8 mouse cellular contexts compared by ENCODE assay signal in the genomic region with DNA sequence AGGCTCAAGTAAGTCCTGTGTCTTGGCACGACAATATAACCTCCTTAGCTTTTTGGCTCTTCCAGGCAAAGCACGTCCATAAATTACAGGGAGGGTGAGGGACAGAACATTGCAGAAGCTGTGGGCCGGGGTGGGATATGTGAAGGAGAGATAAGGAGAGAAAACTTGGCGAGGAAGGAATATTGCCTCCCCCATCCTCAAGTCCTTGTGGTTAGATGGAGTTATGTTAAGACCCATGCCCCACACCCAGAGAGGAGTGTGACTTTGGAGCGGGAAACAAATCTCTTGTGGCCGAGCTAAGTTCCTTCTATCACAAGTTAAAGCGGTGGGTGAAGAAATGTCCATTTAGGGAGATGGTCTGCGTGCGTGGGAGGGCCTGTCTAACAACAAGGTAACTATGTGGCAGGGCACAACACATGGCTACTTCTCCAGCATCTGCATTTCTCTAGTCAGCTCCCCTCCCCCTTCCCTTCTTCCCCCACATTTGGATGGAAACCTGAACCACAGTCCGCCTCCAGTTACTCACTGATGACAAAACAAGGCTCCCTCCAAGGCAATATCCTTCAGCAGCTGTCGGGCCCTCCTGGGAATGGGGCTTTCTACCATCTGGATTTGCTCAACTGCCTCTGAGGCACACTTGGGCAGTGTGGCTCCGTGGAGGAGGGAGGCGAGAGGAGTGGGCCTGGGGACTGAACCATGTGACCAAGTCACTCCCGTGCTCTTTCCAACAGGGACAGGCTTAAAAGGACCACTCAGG. TPM values are rescaled to one million over a fixed set of nuclear protein-coding genes. Genes with fewer than 3 reads are reported as not detected.
DNase-seq lines count a peak whose midpoint lies in the region; ATAC-seq lines count a peak whose summit lies in the region.

No protein-coding gene starts in this region.

- H3K9me3 ChIP-seq in midbrain, embryonic 16.5 days (replicated peaks; ENCODE audit: control insufficient read depth, low read length, poor library complexity, severe bottlenecking) = no peaks in the 10 kb centered on the region
- H3K9me3 ChIP-seq in midbrain, embryonic 15.5 days = no peaks in the 10 kb centered on the region
- H3K9me3 ChIP-seq in forebrain, embryonic 11.5 days (ENCODE audit: control insufficient read depth, low read length) = no peaks in the 10 kb centered on the region

- H3K4me3 ChIP-seq in midbrain, embryonic 16.5 days (ENCODE audit: low read depth, low read length) = no peak overlapping the region
- H3K4me3 ChIP-seq in midbrain, embryonic 15.5 days = no peak overlapping the region
- no peak overlapping the region for H3K4me3 ChIP-seq in forebrain, embryonic 11.5 days (ENCODE audit: low read depth, low read length)

- WGBS in midbrain, embryonic 16.5 days = 77% methylated on average over 14 of the region's 14 CpGs
- WGBS in midbrain, embryonic 15.5 days = 75% methylated on average over 14 of the region's 14 CpGs
- WGBS in forebrain, embryonic 11.5 days = 71% methylated on average over 14 of the region's 14 CpGs

- intact Hi-C loops in left cerebral cortex, postnatal 4 days (cut with DNase I) = no loop called here

- H3K4me1 ChIP-seq in midbrain, embryonic 16.5 days (ENCODE audit: control insufficient read depth, insufficient read depth, low read length) = no peaks in the 10 kb centered on the region
- H3K4me1 ChIP-seq in midbrain, embryonic 15.5 days = no peaks in the 10 kb centered on the region
- no peaks in the 10 kb centered on the region for H3K4me1 ChIP-seq in forebrain, embryonic 11.5 days (replicated peaks; ENCODE audit: control insufficient read depth, insufficient read depth, low read length)

- H3K27ac ChIP-seq in midbrain, embryonic 16.5 days (ENCODE audit: low read length) = no peak overlapping the region
- H3K27ac ChIP-seq in midbrain, embryonic 15.5 days = no peak overlapping the region
- H3K27ac ChIP-seq in forebrain, embryonic 11.5 days (ENCODE audit: low read depth, low read length) = no peak overlapping the region

- DNase-seq in gastrocnemius, postnatal 25 days = peak; percentile 85
- DNase-seq in kidney, postnatal 25 days = peak; percentile 7 to 44
- peak; percentile 81 for DNase-seq in skeletal muscle tissue, adult 2 months (ENCODE audit: low read depth, low spot score)
- no peak for DNase-seq in left cerebral cortex, postnatal 4 days
- no peak for DNase-seq in forebrain, embryonic 11.5 days (ENCODE audit: low spot score)
- no peak for DNase-seq in thymus, postnatal 0 days (ENCODE audit: low spot score)

- no peak overlapping the region for H3K4me2 ChIP-seq in midbrain, embryonic 16.5 days (ENCODE audit: low read length)
- H3K4me2 ChIP-seq in midbrain, embryonic 15.5 days = no peak overlapping the region
- H3K4me2 ChIP-seq in forebrain, embryonic 11.5 days (ENCODE audit: low read depth, low read length, severe bottlenecking) = no peak overlapping the region

- no peak overlapping the region for H3K9ac ChIP-seq in midbrain, embryonic 16.5 days (ENCODE audit: low read depth, low read length)
- H3K9ac ChIP-seq in midbrain, embryonic 15.5 days = no peak overlapping the region
- no peak overlapping the region for H3K9ac ChIP-seq in forebrain, embryonic 11.5 days (ENCODE audit: low read length)

- no peaks in the 10 kb centered on the region for H3K36me3 ChIP-seq in midbrain, embryonic 16.5 days (ENCODE audit: control insufficient read depth, insufficient read depth, low read length)
- H3K36me3 ChIP-seq in midbrain, embryonic 15.5 days (replicated peaks) = no peaks in the 10 kb centered on the region
- H3K36me3 ChIP-seq in forebrain, embryonic 11.5 days (ENCODE audit: control insufficient read depth, insufficient read depth, low read length) = no peaks in the 10 kb centered on the region

- ATAC-seq in midbrain, embryonic 16.5 days = 0 out of 2 replicates have a peak, but pooled peaks have one; percentile 25
- ATAC-seq in midbrain, embryonic 15.5 days (replicated peaks) = no peak; the same call in 1 of the 2 replicates
- ATAC-seq in forebrain, embryonic 11.5 days (replicated peaks; ENCODE audit: low FRiP score) = no peak

- H3K27me3 ChIP-seq in midbrain, embryonic 16.5 days (ENCODE audit: control insufficient read depth, insufficient read depth, low read depth, low read length) = no peaks in the 10 kb centered on the region
- no peaks in the 10 kb centered on the region for H3K27me3 ChIP-seq in midbrain, embryonic 15.5 days (replicated peaks)
- H3K27me3 ChIP-seq in forebrain, embryonic 11.5 days (ENCODE audit: control insufficient read depth, insufficient read depth, low read length) = no peaks in the 10 kb centered on the region

RNA-seq across cellular contexts. Expression of a gene that starts 56.7 kb away (rescaled TPM):
- polyA plus RNA-seq in midbrain, embryonic 16.5 days (2015; fragmentation: Nextera tagmentation; extraction: Ambion mirVana) = 1.3 and 1.4 TPM in 2 replicates
- 1.1 and 1.2 TPM in 2 replicates for polyA plus RNA-seq in midbrain, embryonic 15.5 days (2015; fragmentation: Nextera tagmentation; extraction: Ambion mirVana)
- under 1 TPM in 1 of 2 experiments, not detected in 1; 0.40 TPM for total RNA-seq in gastrocnemius, postnatal 25 days (2021)
- under 1 TPM in 1 of 2 experiments, not detected in 1; 0.18 TPM for total RNA-seq in left cerebral cortex, postnatal 4 days (2021)
- 0.83 and 1.0 TPM in 2 replicates for polyA plus RNA-seq in forebrain, embryonic 11.5 days (2014; fragmentation: Nextera tagmentation; extraction: Ambion mirVana)
- polyA plus RNA-seq in thymus, postnatal 0 days (2015; fragmentation: Nextera tagmentation; extraction: Ambion mirVana) = 0.68 and 1.2 TPM in 2 replicates

Comparison
In these comparisons a context has a peak if more than half of its experiments do, and no peak if none do; other contexts are left out.
1. DNase-seq: peak in gastrocnemius, postnatal 25 days (single experiment), kidney, postnatal 25 days (2 of 2) and skeletal muscle tissue, adult 2 months (single experiment); none in left cerebral cortex, postnatal 4 days (single experiment), forebrain, embryonic 11.5 days (single experiment) and thymus, postnatal 0 days (single experiment).